Mouse (Mus musculus): ENCODE measurements around the gene Epn1. TPM values are rescaled to one million over a fixed set of nuclear protein-coding genes. Genes with fewer than 3 reads are reported as not detected.

Gene Epn1
- polyA plus RNA-seq, 1 experiment from 2014 or later: 65.1 TPM

DNA sequence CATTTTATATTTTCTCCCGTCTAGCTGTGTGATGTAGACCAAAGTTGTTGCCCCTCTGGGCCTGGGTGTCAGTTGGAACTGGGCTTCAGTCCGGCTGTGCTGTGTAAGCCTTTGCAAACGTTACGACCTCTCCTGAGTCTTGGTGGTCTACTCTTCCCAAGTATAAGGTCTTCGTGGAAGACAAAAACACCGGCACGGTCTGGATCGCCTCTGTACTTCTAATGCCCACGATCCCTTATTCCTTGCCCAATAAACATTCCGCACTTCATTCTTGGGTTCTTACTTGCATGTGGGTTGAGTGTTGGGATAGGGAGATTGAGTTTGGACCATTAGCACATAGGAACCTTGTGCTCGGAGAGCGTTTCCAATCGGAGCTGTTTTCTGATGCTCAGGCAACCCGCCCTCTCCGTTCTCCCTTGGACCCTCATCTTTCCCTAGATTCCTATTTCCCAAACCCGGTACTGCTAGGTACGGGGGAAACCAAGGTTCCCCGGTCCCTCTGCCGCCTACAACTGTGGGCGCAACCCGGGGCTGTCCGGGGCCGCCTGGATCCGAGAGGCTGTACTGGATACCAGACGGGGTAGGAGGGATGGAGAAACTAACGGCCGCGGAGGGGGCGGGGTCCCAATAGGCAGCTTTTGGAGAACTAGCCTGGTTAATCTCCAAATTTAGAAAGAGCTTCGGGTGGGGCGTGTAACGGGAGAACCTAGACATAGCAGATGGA lies 26.4 kb upstream of the Epn1 start:
- Histone ChIP-seq H3K36me3 (ENCODE audit: control insufficient read depth, insufficient read depth, low read length) (no peaks in the 10 kb centered on the region), H3K4me2 (ENCODE audit: low read length) (peak overlapping the region; percentile 92), H3K9me3 (ENCODE audit: control insufficient read depth, low read length) (no peaks in the 10 kb centered on the region), H3K4me3 (ENCODE audit: low read depth, low read length) (peak overlapping the region; percentile 76), H3K4me1 (replicated peaks; ENCODE audit: control insufficient read depth, insufficient read depth, low read length) (peaks cover 33% of the 10 kb centered on the region), H3K9ac (ENCODE audit: low read length) (peak overlapping the region; percentile 29; the same call in 1 of the 2 replicates), H3K27me3 (replicated peaks; ENCODE audit: control insufficient read depth, insufficient read depth, low read length) (peaks cover 60% of the 10 kb centered on the region), H3K27ac (ENCODE audit: low read depth) (no peak overlapping the region)
- WGBS: 11% methylated on average over 32 of the region's 32 CpGs
- DNase-seq (ENCODE audit: low spot score) (peak; percentile 69), ATAC-seq (replicated peaks; ENCODE audit: low FRiP score, low TSS enrichment, low read depth) (no peak)

DNA sequence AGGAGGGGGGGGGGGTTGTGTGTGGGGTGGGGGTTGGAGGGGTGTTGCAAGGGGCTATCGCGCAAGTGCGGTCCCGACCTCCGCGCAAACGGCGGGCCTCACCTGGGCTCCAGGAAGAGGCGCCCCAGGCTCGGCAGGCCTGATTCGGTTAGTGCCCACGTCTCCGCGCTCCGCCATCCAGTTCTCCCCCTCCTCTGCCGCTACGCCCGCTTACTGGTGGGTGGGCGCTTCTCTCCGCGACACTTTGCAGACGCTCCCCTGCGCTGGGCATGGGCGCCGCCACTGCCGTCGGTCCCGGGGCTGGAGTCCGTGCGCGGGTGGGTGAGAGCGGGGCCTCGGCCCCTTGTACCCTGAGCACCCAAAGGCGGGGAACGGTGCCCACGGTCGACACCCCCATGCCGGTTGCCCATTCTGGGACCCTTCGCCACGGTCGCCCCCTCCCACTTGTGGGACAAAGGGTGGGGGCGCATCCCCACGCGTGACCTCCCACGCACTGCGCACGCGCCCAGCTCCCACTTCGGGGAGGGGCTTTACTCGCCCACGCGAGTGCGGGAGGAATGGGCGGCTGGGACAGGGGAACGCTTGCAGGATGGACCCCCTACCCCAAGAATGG lies 23.3 kb upstream of the Epn1 start:
- WGBS: 2% methylated on average over 54 of the region's 55 CpGs
- Histone ChIP-seq H3K9me3 (ENCODE audit: control insufficient read depth, low read length) (no peaks in the 10 kb centered on the region), H3K4me1 (replicated peaks; ENCODE audit: control insufficient read depth, insufficient read depth, low read length) (peaks cover 37% of the 10 kb centered on the region), H3K4me3 (ENCODE audit: low read depth, low read length) (peak overlapping the region; percentile 50), H3K9ac (ENCODE audit: low read length) (peak overlapping the region; percentile 68), H3K27ac (ENCODE audit: low read depth) (no peak overlapping the region), H3K36me3 (ENCODE audit: control insufficient read depth, insufficient read depth, low read length) (no peaks in the 10 kb centered on the region), H3K4me2 (ENCODE audit: low read length) (peak overlapping the region; percentile 71), H3K27me3 (replicated peaks; ENCODE audit: control insufficient read depth, insufficient read depth, low read length) (peaks cover 60% of the 10 kb centered on the region)
- DNase-seq (ENCODE audit: low spot score) (peak; percentile 67), ATAC-seq (replicated peaks; ENCODE audit: low FRiP score, low TSS enrichment, low read depth) (no peak)

DNA sequence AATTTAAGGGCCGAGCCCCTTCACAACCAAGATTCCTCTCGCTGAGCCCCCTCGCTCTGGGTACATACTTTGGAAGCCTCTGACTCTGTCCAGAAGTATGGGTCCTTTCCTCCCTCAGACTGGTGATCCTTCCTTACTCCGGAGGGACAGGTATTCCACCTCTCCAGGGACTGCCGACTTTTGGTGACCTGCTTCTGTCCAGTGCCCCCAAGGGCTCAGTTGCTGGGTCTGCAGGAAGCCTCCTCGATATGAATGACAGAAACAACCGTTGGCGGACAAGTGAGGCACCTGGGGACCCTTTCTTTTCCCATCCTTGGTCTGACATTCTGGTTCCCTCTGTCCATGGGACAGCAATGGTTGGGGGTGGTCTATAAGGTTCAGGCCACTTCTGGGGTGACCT lies 22.7 kb upstream of the Epn1 start:
- H3K4me1 ChIP-seq (replicated peaks; ENCODE audit: control insufficient read depth, insufficient read depth, low read length): peaks cover 35% of the 10 kb centered on the region
- ATAC-seq (replicated peaks; ENCODE audit: low FRiP score, low TSS enrichment, low read depth): no peak
- no peak for DNase-seq (ENCODE audit: low spot score)
- H3K4me3 ChIP-seq (ENCODE audit: low read depth, low read length): peak overlapping the region; percentile 50
- H3K9me3 ChIP-seq (ENCODE audit: control insufficient read depth, low read length): no peaks in the 10 kb centered on the region
- H3K27me3 ChIP-seq (replicated peaks; ENCODE audit: control insufficient read depth, insufficient read depth, low read length): peaks cover 55% of the 10 kb centered on the region
- peak overlapping the region; percentile 68 for H3K9ac ChIP-seq (ENCODE audit: low read length)
- H3K36me3 ChIP-seq (ENCODE audit: control insufficient read depth, insufficient read depth, low read length): no peaks in the 10 kb centered on the region
- 30% methylated on average over 8 of the region's 8 CpGs for WGBS
- H3K27ac ChIP-seq (ENCODE audit: low read depth): no peak overlapping the region
- H3K4me2 ChIP-seq (ENCODE audit: low read length): peak overlapping the region; percentile 71

DNA sequence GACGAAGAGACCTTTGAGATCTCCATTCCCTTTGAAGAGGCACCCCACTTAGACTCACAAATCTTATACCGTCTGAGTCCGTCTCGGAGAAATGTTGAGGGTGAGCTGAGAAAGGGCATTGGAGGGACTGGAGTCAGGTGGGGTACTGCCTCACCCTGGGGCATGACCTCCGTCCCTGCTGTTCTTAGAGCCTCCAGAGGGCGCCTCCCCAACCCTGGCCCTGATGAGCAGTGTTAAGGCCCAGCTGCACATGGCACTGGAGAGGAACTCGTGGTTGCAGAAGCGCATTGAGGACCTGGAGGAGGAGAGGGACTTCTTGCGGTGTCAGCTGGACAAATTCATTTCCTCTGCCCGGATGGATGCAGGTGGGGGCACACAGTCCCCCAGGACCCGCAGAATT lies 22.2 kb upstream of the Epn1 start:
- Histone ChIP-seq H3K4me2 (ENCODE audit: low read length) (peak overlapping the region; percentile 71), H3K27me3 (replicated peaks; ENCODE audit: control insufficient read depth, insufficient read depth, low read length) (peaks cover 50% of the 10 kb centered on the region), H3K4me1 (replicated peaks; ENCODE audit: control insufficient read depth, insufficient read depth, low read length) (peaks cover 30% of the 10 kb centered on the region), H3K9ac (ENCODE audit: low read length) (no peak overlapping the region), H3K9me3 (ENCODE audit: control insufficient read depth, low read length) (no peaks in the 10 kb centered on the region), H3K27ac (ENCODE audit: low read depth) (no peak overlapping the region), H3K36me3 (ENCODE audit: control insufficient read depth, insufficient read depth, low read length) (no peaks in the 10 kb centered on the region), H3K4me3 (ENCODE audit: low read depth, low read length) (0 out of 2 replicates have a peak overlapping the region, but pooled peaks have one; percentile 50)
- ATAC-seq (replicated peaks; ENCODE audit: low FRiP score, low TSS enrichment, low read depth): no peak
- 42% methylated on average over 11 of the region's 11 CpGs for WGBS
- no peak for DNase-seq (ENCODE audit: low spot score)

DNA sequence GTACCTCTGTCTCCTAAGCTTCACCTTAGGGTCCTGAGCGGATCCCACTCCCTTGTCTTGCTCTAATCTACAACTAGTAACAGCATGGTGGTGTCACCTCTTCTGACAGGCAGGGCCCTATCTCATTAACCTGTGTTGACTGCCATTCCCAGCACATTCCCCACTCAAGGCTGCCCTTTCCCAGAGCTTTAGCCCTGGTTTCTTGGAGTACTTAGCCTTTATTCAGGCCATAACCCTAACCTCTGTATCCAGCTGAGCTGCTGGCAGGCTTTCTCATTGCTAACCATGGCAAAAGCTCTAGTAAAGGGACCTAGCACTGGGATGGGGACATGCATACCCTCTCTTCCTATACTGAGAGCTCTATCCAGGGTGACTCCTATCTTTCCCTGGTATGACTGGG lies 21.4 kb upstream of the Epn1 start:
- no peak for ATAC-seq (replicated peaks; ENCODE audit: low FRiP score, low TSS enrichment, low read depth)
- 95% methylated on average over 1 of the region's 1 CpGs for WGBS
- Histone ChIP-seq H3K4me2 (ENCODE audit: low read length) (no peak overlapping the region), H3K27ac (ENCODE audit: low read depth) (no peak overlapping the region), H3K4me3 (ENCODE audit: low read depth, low read length) (no peak overlapping the region), H3K4me1 (replicated peaks; ENCODE audit: control insufficient read depth, insufficient read depth, low read length) (peaks cover 25% of the 10 kb centered on the region), H3K27me3 (replicated peaks; ENCODE audit: control insufficient read depth, insufficient read depth, low read length) (peaks cover 42% of the 10 kb centered on the region), H3K9ac (ENCODE audit: low read length) (no peak overlapping the region), H3K36me3 (ENCODE audit: control insufficient read depth, insufficient read depth, low read length) (no peaks in the 10 kb centered on the region; the same call in 1 of the 2 replicates), H3K9me3 (ENCODE audit: control insufficient read depth, low read length) (no peaks in the 10 kb centered on the region)
- no peak for DNase-seq (ENCODE audit: low spot score)

DNA sequence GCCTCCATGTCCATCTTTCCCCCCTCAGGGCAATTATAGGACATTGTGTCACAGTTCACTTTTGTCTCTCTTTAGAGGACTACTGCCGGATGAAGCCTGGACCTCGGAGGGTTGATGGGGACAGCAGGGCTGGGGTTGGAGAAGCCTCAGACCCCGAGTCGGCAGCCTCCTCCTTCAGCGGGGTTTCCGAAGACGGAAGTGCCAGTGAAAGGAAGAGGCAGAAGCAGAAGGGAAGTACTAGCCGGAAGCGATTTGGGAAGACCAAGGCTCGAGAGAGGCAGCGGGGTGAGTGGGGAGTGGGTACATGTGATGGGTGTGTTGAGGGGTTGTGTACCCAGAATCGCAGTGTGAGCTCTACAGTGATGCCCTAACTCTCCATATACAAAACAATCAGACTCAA lies 20.6 kb upstream of the Epn1 start:
- Histone ChIP-seq H3K4me2 (ENCODE audit: low read length) (no peak overlapping the region), H3K27me3 (replicated peaks; ENCODE audit: control insufficient read depth, insufficient read depth, low read length) (peaks cover 34% of the 10 kb centered on the region), H3K9me3 (ENCODE audit: control insufficient read depth, low read length) (no peaks in the 10 kb centered on the region), H3K27ac (ENCODE audit: low read depth) (no peak overlapping the region), H3K9ac (ENCODE audit: low read length) (no peak overlapping the region), H3K4me3 (ENCODE audit: low read depth, low read length) (no peak overlapping the region), H3K4me1 (replicated peaks; ENCODE audit: control insufficient read depth, insufficient read depth, low read length) (peaks cover 25% of the 10 kb centered on the region), H3K36me3 (ENCODE audit: control insufficient read depth, insufficient read depth, low read length) (no peaks in the 10 kb centered on the region; the same call in 1 of the 2 replicates)
- WGBS: 84% methylated on average over 12 of the region's 12 CpGs
- DNase-seq (ENCODE audit: low spot score): no peak
- no peak for ATAC-seq (replicated peaks; ENCODE audit: low FRiP score, low TSS enrichment, low read depth)

DNA sequence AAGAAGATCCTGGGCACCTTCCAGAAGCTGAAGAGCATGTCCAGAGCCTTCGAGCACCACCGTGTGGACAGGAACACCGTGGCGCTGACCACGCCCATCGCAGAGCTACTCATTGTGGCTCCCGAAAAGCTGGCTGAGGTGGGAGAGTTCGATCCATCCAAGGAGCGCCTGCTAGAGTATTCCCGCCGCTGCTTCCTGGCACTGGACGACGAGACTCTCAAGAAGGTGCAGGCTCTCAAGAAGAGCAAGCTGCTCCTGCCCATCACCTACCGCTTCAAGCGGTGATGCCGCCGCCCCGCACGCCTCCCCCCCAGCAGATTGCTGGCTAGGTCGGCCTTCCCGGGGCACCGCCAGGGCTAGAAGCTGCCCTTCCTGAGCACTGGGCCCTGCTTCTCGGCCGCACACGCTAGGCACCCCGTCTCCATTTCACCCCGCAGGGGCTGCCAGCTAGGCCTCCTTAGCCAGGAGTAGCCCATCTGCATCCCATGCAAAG lies 19.8 kb upstream of the Epn1 start:
- H3K9me3 ChIP-seq (ENCODE audit: control insufficient read depth, low read length): no peaks in the 10 kb centered on the region
- H3K27me3 ChIP-seq (replicated peaks; ENCODE audit: control insufficient read depth, insufficient read depth, low read length): peaks cover 26% of the 10 kb centered on the region
- peak overlapping the region; percentile 80 for H3K4me3 ChIP-seq (ENCODE audit: low read depth, low read length)
- peak overlapping the region; percentile 98 for H3K9ac ChIP-seq (ENCODE audit: low read length)
- WGBS: 4% methylated on average over 27 of the region's 27 CpGs
- DNase-seq (ENCODE audit: low spot score): peak; percentile 83
- H3K4me1 ChIP-seq (replicated peaks; ENCODE audit: control insufficient read depth, insufficient read depth, low read length): peaks cover 27% of the 10 kb centered on the region
- H3K27ac ChIP-seq (ENCODE audit: low read depth): peak overlapping the region; percentile 100
- ATAC-seq (replicated peaks; ENCODE audit: low FRiP score, low TSS enrichment, low read depth): no peak
- peak overlapping the region; percentile 82 for H3K4me2 ChIP-seq (ENCODE audit: low read length)
- no peaks in the 10 kb centered on the region; the same call in 1 of the 2 replicates for H3K36me3 ChIP-seq (ENCODE audit: control insufficient read depth, insufficient read depth, low read length)

DNA sequence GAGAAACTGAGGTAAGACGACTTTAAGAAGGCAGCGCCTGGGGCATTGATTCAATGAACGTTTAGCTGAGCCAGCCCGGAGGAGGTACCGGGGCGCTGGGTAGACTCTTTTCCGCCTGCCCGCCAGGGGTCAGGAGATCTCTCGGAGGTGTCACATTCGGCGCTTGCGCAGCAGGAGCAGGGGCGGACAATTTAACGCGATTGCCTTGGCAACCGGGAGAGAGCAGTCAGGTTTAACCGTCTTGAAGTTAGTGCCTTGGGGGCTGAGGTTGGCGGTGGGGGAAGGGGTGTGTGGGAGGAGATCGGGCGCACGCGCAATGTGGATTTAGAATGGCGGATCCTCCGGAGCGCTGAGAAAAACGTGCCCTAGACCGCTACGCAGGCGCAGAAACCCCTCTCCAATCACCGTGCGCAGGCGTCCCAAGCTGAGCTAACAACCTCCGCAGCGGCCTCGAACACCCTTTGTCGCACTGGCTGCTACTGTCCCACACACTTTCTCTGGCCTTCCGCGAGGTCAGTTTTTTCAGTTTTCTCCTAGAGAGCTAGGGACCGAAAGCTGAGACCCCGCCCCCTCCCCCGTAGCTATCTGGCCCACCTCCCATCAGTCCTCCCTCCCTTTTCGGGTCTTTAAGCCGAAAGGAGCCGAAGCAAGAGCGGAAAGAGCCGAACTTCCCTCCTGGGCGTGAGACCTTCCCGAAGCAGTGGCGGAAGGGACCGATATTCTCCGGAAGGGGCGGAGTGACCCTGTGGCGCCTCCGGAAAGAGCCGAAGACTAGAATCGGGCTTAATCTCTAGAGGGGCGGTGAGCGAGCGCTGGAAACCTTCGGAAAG lies 18.9 kb upstream of the Epn1 start:
- H3K27ac ChIP-seq (ENCODE audit: low read depth): peak overlapping the region; percentile 100
- H3K4me2 ChIP-seq (ENCODE audit: low read length): peak overlapping the region; percentile 82
- peaks cover 4% of the 10 kb centered on the region; the same call in 1 of the 2 replicates for H3K36me3 ChIP-seq (ENCODE audit: control insufficient read depth, insufficient read depth, low read length)
- H3K9me3 ChIP-seq (ENCODE audit: control insufficient read depth, low read length): no peaks in the 10 kb centered on the region
- peak overlapping the region; percentile 80 for H3K4me3 ChIP-seq (ENCODE audit: low read depth, low read length)
- peaks cover 27% of the 10 kb centered on the region for H3K4me1 ChIP-seq (replicated peaks; ENCODE audit: control insufficient read depth, insufficient read depth, low read length)
- ATAC-seq (replicated peaks; ENCODE audit: low FRiP score, low TSS enrichment, low read depth) (peak; percentile 88), DNase-seq (ENCODE audit: low spot score) (peak; percentile 99)
- WGBS: under 1% methylated on average over 60 of the region's 60 CpGs
- peak overlapping the region; percentile 98 for H3K9ac ChIP-seq (ENCODE audit: low read length)
- H3K27me3 ChIP-seq (replicated peaks; ENCODE audit: control insufficient read depth, insufficient read depth, low read length): peaks cover 17% of the 10 kb centered on the region

Measured in intestine, embryonic 14.5 days (tissue).